Mouse (Mus musculus) embryonic facial prominence, embryonic 10.5 days (tissue): ENCODE results near the gene Cyp2s1. TPM values are rescaled to one million over a fixed set of nuclear protein-coding genes. Genes with fewer than 3 reads are reported as not detected.

ENCODE experiments used
- DNase-seq: peaks from one replicate; pipeline ENCODE4 v3.0.0-alpha.2; 2017; ENCODE audit warnings: low spot score
- H3K27ac ChIP-seq: fragments of 300-500 bp; sonication (generic); replicated peaks from 2 replicates; pipeline ENCODE4 v1.5.1; 2016; ENCODE audit warnings: mild to moderate bottlenecking
- H3K27me3 ChIP-seq: fragments of 300-500 bp; sonication (generic); replicated peaks from 2 replicates; pipeline ENCODE4 v1.6.1; 2016; ENCODE audit warnings: low read depth, mild to moderate bottlenecking; ENCODE audit not compliant: poor library complexity, severe bottlenecking
- H3K36me3 ChIP-seq: fragments of 300-500 bp; sonication (generic); replicated peaks from 2 replicates; pipeline ENCODE4 v1.6.1; 2016; ENCODE audit warnings: mild to moderate bottlenecking, moderate library complexity
- H3K4me1 ChIP-seq: fragments of 300-500 bp; sonication (generic); 2 replicates; pipeline ENCODE4 v1.6.1; 2016
- H3K4me3 ChIP-seq: fragments of 300-500 bp; sonication (generic); 2 replicates; pipeline ENCODE4 v1.5.1; 2016; ENCODE audit warnings: mild to moderate bottlenecking, moderate library complexity
- H3K9me3 ChIP-seq: fragments of 300-500 bp; sonication (generic); 2 replicates; pipeline ENCODE4 v1.6.1; 2016; ENCODE audit warnings: mild to moderate bottlenecking
- WGBS: fragments of 180-500 bp; shearing (Covaris S2); methylation state at CpG from one replicate; pipeline ENCODE4 v1.1.7; 2016; 5-methylcytosine and 5-hydroxymethylcytosine counted together
- microRNA-seq: library from miRNA; unstranded; fragments of <30 nt; microRNA quantifications from one replicate; pipeline ENCODE4, GENCODE M21; 2017
- polyA plus RNA-seq: library from polyadenylated mRNA; unstranded; fragments of >200 nt; fragmentation: Nextera tagmentation; extraction: Ambion mirVana; gene quantifications from 2 replicates; pipeline ENCODE4 v1.2.1, GENCODE M21; 2016

The Cyp2s1 gene
- polyA plus RNA-seq, 1 experiment from 2014 or later: 2.5 TPM

DNA sequence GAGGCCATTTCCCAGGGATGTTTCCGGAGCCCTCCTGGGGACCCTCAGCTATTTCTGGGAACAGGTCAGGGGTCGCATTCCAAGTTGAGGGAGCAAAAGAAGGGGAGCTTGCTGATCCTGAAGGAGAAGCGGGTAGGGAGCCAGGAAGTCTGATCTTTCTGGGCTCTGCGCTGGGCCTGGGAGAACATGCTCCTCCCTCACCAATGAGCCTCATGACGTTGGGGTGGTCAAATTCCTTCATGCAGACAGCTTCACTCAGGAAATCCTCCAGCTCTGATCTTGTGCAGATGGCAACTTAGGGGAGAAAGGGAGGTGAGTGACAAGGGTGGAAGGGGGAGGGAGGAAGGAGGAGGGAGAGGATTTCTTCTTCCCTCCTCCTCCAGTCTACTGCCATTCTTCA lies 52.5 kb downstream of the Cyp2s1 start:
- no peaks in the 10 kb centered on the region for H3K27me3 ChIP-seq
- H3K36me3 ChIP-seq: peaks cover 87% of the 10 kb centered on the region
- peak; percentile 34 for DNase-seq
- 47% methylated on average over 5 of the region's 5 CpGs for WGBS
- H3K27ac ChIP-seq: peak overlapping the region; percentile 16
- no peaks in the 10 kb centered on the region for H3K9me3 ChIP-seq
- H3K4me3 ChIP-seq: no peak overlapping the region
- peaks cover 11% of the 10 kb centered on the region for H3K4me1 ChIP-seq

DNA sequence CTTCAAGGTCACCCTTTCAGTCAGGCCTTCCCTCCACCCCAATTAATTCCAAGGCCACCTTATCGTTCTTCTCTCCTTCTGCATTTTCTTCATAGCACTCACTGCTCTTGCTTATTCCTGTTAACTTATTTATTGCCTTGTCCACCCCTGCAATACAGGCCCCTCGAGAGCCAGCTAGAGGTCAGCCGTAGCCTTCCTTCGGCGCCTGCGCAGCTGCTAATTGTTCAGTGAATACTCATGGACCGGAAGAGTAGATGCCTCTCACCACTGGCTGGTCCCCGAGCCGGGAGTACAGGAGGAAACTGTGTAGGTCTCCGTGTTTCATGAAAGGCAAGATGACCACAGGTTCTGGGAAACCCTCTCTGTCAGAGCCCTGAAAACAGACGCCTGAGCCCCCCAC lies 53.0 kb downstream of the Cyp2s1 start:
- H3K27ac ChIP-seq: peak overlapping the region; percentile 16
- no peaks in the 10 kb centered on the region for H3K9me3 ChIP-seq
- H3K27me3 ChIP-seq: no peaks in the 10 kb centered on the region
- no peak overlapping the region for H3K4me3 ChIP-seq
- WGBS: 68% methylated on average over 11 of the region's 11 CpGs
- DNase-seq: no peak
- peaks cover 11% of the 10 kb centered on the region for H3K4me1 ChIP-seq
- H3K36me3 ChIP-seq: peaks cover 87% of the 10 kb centered on the region

DNA sequence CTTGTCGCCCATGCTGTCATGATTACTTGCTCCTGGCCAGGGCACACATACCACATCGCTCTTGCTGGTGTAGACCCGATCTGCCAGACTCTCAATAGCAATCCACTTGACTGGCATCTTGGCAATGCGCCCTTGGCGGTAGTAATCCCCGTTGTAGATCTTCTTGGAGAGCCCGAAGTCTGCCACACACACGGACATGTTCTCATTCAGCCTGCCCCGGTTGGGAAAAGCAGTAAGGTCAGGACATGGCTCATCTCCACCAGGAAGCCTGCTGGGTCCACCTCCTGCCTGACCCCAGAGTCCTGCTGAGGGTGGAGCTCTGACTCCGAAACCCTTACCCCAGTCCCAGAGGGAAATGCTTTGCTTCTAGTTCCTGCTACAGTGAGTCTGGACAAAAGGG lies 55.4 kb downstream of the Cyp2s1 start:
- H3K4me3 ChIP-seq: no peak overlapping the region
- 87% methylated on average over 10 of the region's 10 CpGs for WGBS
- no peak for DNase-seq
- peaks cover 74% of the 10 kb centered on the region for H3K36me3 ChIP-seq
- no peaks in the 10 kb centered on the region for H3K27me3 ChIP-seq
- H3K9me3 ChIP-seq: no peaks in the 10 kb centered on the region
- peaks cover 11% of the 10 kb centered on the region for H3K4me1 ChIP-seq
- H3K27ac ChIP-seq: no peak overlapping the region

DNA sequence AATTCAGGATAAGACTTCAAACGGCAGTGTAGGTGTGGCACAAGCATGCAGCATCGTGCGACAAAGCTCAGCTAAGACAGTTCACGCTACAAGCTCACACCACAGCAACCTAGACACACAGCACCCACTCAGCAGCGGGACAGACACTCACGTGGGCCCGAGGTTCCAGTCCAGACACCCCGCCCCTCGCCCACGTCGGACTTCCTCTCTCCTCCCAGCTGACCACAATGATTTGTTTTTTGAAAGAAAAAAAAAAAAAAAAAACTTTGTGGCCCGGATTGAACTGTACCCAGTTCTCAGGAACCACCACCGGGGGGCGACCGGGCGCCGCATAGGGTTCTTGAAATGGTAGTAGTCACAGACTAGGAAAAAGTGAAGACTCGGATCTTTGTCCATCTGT lies 60.7 kb downstream of the Cyp2s1 start:
- under 1% methylated on average over 18 of the region's 18 CpGs for WGBS
- H3K9me3 ChIP-seq: no peaks in the 10 kb centered on the region
- H3K27me3 ChIP-seq: no peaks in the 10 kb centered on the region
- H3K4me3 ChIP-seq: peak overlapping the region; percentile 97
- H3K27ac ChIP-seq: peak overlapping the region; percentile 99
- peaks cover 17% of the 10 kb centered on the region for H3K4me1 ChIP-seq
- peaks cover 51% of the 10 kb centered on the region for H3K36me3 ChIP-seq
- peak; percentile 91 for DNase-seq

DNA sequence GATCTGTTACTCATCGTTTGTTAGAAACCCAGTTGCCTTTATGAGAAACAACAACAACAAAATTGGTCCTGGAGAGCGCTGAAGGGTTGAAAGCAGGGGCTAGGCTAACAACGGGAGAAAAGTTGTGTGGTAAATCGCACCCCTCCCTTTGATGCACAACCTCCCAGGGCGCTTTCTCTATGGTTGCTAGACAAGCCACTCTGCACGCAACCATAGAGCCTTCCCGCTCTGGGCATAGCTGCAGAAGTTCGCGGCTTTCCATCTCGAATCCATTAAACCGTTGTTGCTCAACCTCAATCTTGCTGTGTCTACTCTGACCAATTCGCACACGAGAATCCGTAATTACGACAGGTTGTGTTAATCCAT lies 61.3 kb downstream of the Cyp2s1 start:
- Histone ChIP-seq H3K4me3 (peak overlapping the region; percentile 97), H3K27ac (peak overlapping the region; percentile 99), H3K27me3 (no peaks in the 10 kb centered on the region), H3K9me3 (no peaks in the 10 kb centered on the region), H3K4me1 (peaks cover 17% of the 10 kb centered on the region), H3K36me3 (peaks cover 51% of the 10 kb centered on the region)
- DNase-seq: peak; percentile 77
- WGBS: under 1% methylated on average over 15 of the region's 15 CpGs

DNA sequence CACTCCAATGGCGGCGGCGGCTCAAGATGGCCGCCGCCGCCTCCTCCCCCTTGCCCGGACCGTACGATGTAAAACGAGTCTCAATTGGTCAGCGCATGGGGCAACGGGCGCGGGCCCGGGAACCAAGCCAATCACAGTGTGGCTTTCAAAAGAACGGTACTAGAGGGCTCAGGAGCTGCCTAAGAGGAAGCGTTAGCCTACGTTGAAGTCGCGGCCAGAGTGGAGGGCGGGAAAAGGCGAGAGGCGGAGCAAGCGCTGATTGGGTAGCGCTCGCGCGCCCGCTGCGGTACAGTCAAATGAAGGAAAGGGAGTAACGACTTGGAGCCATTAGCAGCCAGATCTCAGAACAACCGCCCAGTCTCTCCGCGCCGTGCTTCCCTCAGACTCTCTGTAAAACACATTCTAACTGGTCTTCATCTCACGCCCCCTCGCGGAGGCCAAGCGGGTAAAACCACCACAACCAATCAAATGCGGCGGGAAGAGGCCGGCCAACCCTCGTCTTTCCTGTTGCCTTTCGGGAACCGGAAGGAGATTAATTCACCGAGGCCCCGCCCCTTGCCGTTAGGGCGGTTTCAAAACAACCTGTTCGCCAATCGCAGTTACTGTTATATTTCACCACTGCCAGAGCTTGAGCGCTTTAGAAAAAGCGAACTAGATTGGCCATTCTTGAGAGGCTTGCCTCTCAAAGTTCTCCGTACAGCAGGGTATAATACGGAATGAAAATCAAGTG lies 61.8 kb downstream of the Cyp2s1 start, which contains the start of gene Hnrnpul1:
TSS of gene Hnrnpul1 (minus strand) at position 20 of the 730 bp plus-strand sequence.
- H3K36me3 ChIP-seq: peaks cover 51% of the 10 kb centered on the region
- H3K27ac ChIP-seq: peak within 1 kb of the TSS; percentile 99
- WGBS: under 1% methylated on average over 55 of the region's 55 CpGs
- peak; percentile 98 for DNase-seq
- H3K4me1 ChIP-seq: peaks cover 17% of the 10 kb centered on the region
- H3K9me3 ChIP-seq: no peaks in the 10 kb centered on the region
- peak within 1 kb of the TSS; percentile 97 for H3K4me3 ChIP-seq
- H3K27me3 ChIP-seq: no peaks in the 10 kb centered on the region

DNA sequence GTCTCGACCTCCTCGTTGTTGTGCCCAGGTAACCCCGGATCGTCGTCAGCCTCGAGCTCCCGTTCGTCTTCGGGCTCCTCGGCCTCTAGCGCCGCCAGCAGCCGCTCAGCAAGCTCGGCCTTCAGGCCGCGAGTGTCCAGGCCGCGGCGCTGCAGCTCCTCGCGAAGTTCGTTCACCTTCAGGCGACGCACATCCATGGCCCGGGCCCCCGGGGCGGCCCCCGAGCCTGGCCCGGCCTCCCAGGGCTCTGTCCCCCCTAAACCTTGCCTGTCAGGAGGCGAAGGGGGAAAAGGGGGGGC lies 62.3 kb downstream of the Cyp2s1 start:
- Histone ChIP-seq H3K4me3 (peak overlapping the region; percentile 97), H3K36me3 (peaks cover 51% of the 10 kb centered on the region), H3K27ac (peak overlapping the region; percentile 99), H3K9me3 (no peaks in the 10 kb centered on the region), H3K27me3 (no peaks in the 10 kb centered on the region), H3K4me1 (peaks cover 17% of the 10 kb centered on the region)
- WGBS: under 1% methylated on average over 30 of the region's 30 CpGs
- no peak for DNase-seq

DNA sequence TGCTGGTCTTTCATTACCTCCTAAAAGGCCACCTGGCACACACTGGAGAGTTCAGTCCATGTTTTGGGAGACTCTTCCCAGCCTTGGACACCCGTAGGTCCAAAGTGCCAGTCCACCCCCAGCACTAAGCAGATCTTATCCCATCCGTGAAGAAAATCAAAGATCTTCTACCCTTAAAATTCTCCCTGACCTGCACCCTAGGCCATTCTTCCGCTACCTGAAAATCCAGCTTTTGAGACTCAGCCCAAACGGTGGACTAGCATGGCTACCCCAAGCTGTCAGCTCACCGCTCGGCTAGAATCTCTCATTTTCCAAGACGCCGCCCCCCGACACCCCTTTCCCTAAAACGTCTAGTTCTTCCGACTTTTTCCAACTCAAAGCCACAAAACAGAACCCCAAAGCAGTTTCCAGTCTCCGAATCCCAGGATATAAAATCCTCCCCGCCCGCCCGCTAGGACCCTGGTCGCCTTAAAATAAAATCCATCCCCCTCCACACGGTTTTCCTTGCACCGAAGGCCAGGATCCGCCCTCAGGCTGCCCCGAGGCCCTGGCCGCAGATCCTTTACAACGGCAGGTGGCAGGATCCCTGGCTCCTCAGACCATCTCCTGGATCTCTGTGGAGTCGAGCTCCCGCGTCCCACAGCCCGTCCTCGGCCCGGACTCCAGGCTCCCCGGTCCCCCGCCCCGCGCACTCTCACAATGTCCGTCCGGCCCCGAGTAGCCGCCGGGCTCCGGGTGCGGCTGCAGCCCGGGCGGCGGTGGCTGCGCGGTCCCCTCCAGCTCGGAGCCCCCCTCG lies 62.9 kb downstream of the Cyp2s1 start:
- no peaks in the 10 kb centered on the region for H3K27me3 ChIP-seq
- peak overlapping the region; percentile 99 for H3K27ac ChIP-seq
- H3K9me3 ChIP-seq: no peaks in the 10 kb centered on the region
- no peak for DNase-seq
- WGBS: under 1% methylated on average over 46 of the region's 46 CpGs
- peak overlapping the region; percentile 97 for H3K4me3 ChIP-seq
- H3K36me3 ChIP-seq: peaks cover 52% of the 10 kb centered on the region
- peaks cover 17% of the 10 kb centered on the region for H3K4me1 ChIP-seq

DNA sequence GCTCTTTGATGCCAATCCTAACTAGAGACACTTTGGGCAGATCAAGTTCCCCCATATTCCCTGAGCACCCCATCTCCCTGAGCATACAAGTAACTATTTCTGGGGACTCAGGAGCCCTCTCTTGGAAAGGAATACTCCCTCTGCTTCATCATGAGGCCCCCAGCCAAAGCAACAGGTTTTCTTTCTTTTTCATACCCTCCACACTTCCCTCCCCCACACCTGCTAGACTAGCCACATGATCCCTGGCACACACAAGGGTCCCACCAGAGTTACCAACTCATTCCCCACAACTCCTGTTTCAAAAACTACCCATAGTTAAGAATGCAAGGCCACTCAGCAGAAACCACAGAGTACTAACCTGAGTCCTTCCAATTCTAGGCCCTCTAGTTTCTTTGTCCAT lies 63.6 kb downstream of the Cyp2s1 start:
- peaks cover 52% of the 10 kb centered on the region for H3K36me3 ChIP-seq
- no peaks in the 10 kb centered on the region for H3K27me3 ChIP-seq
- H3K27ac ChIP-seq: peak overlapping the region; percentile 99
- no peak for DNase-seq
- peaks cover 17% of the 10 kb centered on the region for H3K4me1 ChIP-seq
- H3K4me3 ChIP-seq: peak overlapping the region; percentile 97
- no peaks in the 10 kb centered on the region for H3K9me3 ChIP-seq

Small RNA genes within 50 kb of the gene (microRNA-seq; reads per million reads assigned to microRNA genes)
- not detected for gene Gm24865

Other genes starting within 250 kb of the Cyp2s1 start
- gene Erich4, start 201.0 kb downstream of the Cyp2s1 start, polyA plus RNA-seq: not detected in 2 replicates
- gene Dmac2, start 197.5 kb downstream of the Cyp2s1 start, polyA plus RNA-seq: 31.6 and 34.8 TPM in 2 replicates
- gene B3gnt8, start 190.3 kb downstream of the Cyp2s1 start, polyA plus RNA-seq: 0.99 and 1.3 TPM in 2 replicates
- gene Bckdha, start 157.9 kb downstream of the Cyp2s1 start, polyA plus RNA-seq: 54.9 and 59.2 TPM in 2 replicates
- gene Exosc5, start 157.7 kb downstream of the Cyp2s1 start, polyA plus RNA-seq: 93.5 and 101 TPM in 2 replicates
- gene Tmem91, start 141.7 kb downstream of the Cyp2s1 start, polyA plus RNA-seq: 2.6 and 3.6 TPM in 2 replicates
- 33.5 and 34.1 TPM in 2 replicates for gene B9d2, start 136.1 kb downstream of the Cyp2s1 start, polyA plus RNA-seq
- 1.2 and 1.5 TPM in 2 replicates for gene Tgfb1, start 129.9 kb downstream of the Cyp2s1 start, polyA plus RNA-seq
- gene Ccdc97, start 97.8 kb downstream of the Cyp2s1 start, polyA plus RNA-seq: 31.6 and 33.2 TPM in 2 replicates
- 60.8 and 62.5 TPM in 2 replicates for gene Hnrnpul1, start 62.2 kb downstream of the Cyp2s1 start, polyA plus RNA-seq
- gene Axl, start 28.2 kb downstream of the Cyp2s1 start, polyA plus RNA-seq: 22.1 and 29.7 TPM in 2 replicates
- gene Cyp2b10, start 80.7 kb upstream of the Cyp2s1 start, polyA plus RNA-seq: 0.10 TPM in 1 of 2 replicates, not detected in the other
- gene Cyp2b13, start 244.6 kb upstream of the Cyp2s1 start, polyA plus RNA-seq: not detected in 2 replicates